Mouse (Mus musculus) cortical plate, adult 2 months (tissue): ENCODE data around the gene Sema4d. TPM values are rescaled to one million over a fixed set of nuclear protein-coding genes. Genes with fewer than 3 reads are reported as not detected.
"Not testable (repeated sequence)": the region's sequence is repeated elsewhere in the genome, so short reads cannot be mapped to it uniquely, and the experiment has no call there.

Experiments used
- H3K27ac ChIP-seq: fragments of 200-500 bp; 2 replicates; pipeline ENCODE4 v1.5.1; 2012; ENCODE audit warnings: low read length, control low read depth, inconsistent platforms; ENCODE audit not compliant: insufficient read depth
- H3K4me1 ChIP-seq: fragments of 200-500 bp; 2 replicates; pipeline ENCODE4 v1.6.1; 2011; ENCODE audit warnings: low read length; ENCODE audit not compliant: control insufficient read depth, insufficient read depth
- H3K4me3 ChIP-seq: fragments of 200-500 bp; 2 replicates; pipeline ENCODE4 v1.5.1; 2011; ENCODE audit warnings: mild to moderate bottlenecking, low read length, control low read depth; ENCODE audit not compliant: insufficient read depth
- CTCF ChIP-seq: fragments of 200-500 bp; IDR thresholded peaks from 2 replicates; pipeline ENCODE4 v1.5.1; 2011; ENCODE audit warnings: mild to moderate bottlenecking, control low read depth, low read length; ENCODE audit not compliant: insufficient read depth; ENCODE audit errors: extremely low read depth
- POLR2A ChIP-seq: fragments of 200-500 bp; IDR thresholded peaks from 2 replicates; pipeline ENCODE4 v1.6.1; 2011; ENCODE audit warnings: mild to moderate bottlenecking, low read length, control low read depth; ENCODE audit not compliant: insufficient read depth; ENCODE audit errors: extremely low read depth
- polyA plus RNA-seq: library from polyadenylated mRNA; depleted of rRNA; stranded (reverse); fragments of >200 nt; gene quantifications from 2 replicates; pipeline ENCODE4 v1.2.3, GENCODE M21; 2012; rRNA removed

The Sema4d gene
- 88.7 and 99.9 TPM in 2 replicates for polyA plus RNA-seq

DNA sequence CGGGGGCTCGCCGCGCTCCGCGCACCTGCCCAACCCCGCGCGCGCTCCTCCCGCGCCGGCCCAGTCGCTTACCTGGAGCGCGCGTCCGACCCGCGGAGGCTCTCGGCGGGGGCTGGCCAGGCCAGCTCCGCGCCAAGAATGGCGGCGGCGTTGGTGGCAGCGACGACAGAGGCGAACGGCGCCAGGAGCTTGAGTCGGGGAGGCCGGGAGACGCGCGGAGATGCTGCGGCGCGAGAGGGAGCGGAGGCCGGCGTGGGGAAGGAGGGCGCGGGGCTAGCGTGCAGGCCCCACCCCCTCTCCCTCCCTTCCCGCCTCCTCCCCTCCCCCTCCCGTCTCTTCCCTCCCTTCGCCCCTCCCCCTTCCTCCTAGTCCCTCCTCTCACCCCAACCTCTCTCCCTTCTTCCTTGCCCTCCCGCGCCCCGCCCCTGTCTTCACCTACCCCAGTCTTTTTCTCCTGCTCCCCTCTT lies at the start of gene Sema4d:
TSS of gene Sema4d (minus strand) at position 323 of the 467 bp plus-strand sequence.
- TF ChIP-seq POLR2A (peak; percentile 57), CTCF (no peak)
- peaks cover 18% of the 10 kb centered on the region for H3K4me1 ChIP-seq
- H3K27ac ChIP-seq, result peak within 1 kb of the TSS; percentile 94
- peak within 1 kb of the TSS; percentile 86 for H3K4me3 ChIP-seq

DNA sequence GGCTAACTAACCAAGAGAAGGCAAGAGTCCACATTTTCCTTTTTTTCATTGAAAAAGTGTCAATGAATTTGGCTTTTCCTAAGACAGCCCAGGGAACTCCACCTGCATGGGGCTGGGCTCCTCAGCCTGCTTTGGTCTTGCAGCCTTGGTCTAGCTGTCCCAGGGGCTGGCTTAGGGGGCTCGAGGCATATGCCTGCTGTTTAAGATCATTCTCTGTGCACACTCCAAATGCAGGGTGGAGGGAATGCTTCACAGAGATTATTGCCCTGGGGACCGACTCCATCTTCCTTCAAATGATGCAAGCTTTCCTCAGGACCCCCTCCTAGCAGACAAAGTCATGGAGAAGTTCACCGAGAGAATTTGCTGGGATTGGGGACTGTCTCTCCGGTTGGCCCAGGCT lies 49.8 kb upstream of the Sema4d start:
- Histone ChIP-seq H3K4me1 (0 out of 2 replicates have a peak, but pooled peaks cover 2% of the 10 kb centered on the region), H3K4me3 (no peak overlapping the region), H3K27ac (no peak overlapping the region)
- TF ChIP-seq POLR2A (no peak), CTCF (no peak)

- H3K4me1 ChIP-seq, result 0 out of 2 replicates have a peak, but pooled peaks cover 2% of the 10 kb centered on the region
- H3K4me3 ChIP-seq, result no peak overlapping the region
- no peak overlapping the region for H3K27ac ChIP-seq
- TF ChIP-seq CTCF (no peak), POLR2A (no peak)
Measured at GRCm38 (mm10) chr13:51842773-51843172, 49.2 kb upstream of the Sema4d start.

GRCm38 (mm10) chr13:51842191-51842590 lies 48.6 kb upstream of the Sema4d start:
- Histone ChIP-seq H3K27ac (no peak overlapping the region), H3K4me1 (0 out of 2 replicates have a peak, but pooled peaks cover 2% of the 10 kb centered on the region), H3K4me3 (no peak overlapping the region)
- TF ChIP-seq CTCF, result no peak
- no peak for TF ChIP-seq POLR2A

- H3K4me1 ChIP-seq, result 0 out of 2 replicates have a peak, but pooled peaks cover 2% of the 10 kb centered on the region
- no peak for TF ChIP-seq POLR2A
Measured at GRCm38 (mm10) chr13:51841541-51842115, 48.1 kb upstream of the Sema4d start.

DNA sequence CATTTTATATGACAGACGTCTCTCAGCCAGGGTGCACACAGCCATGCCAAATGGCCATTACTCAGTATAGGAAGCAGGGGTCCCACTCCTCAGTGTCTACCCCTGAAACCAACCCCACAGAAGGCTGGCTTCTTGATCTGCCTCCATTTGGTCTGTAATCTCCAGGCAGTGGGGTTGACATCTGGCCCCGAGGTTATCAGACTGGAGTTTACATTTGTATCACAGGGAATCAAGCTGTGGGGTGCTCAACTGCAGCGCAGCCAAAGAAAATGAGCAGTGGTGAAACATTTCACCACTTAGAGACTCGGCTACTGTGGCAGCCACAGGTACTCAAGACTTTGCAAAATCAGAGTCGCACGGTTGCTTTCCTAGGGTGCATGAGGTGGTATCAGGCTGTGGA lies 47.2 kb upstream of the Sema4d start:
- Histone ChIP-seq H3K27ac (no peak overlapping the region), H3K4me3 (no peak overlapping the region), H3K4me1 (0 out of 2 replicates have a peak, but pooled peaks cover 2% of the 10 kb centered on the region)
- no peak for TF ChIP-seq CTCF
- no peak for TF ChIP-seq POLR2A

More at GRCm38 (mm10) chr13:51841541-51842115, 48.1 kb upstream of the Sema4d start:
- Histone ChIP-seq H3K27ac (no peak overlapping the region), H3K4me3 (no peak overlapping the region)

GRCm38 (mm10) chr13:51839250-51840026 lies 45.9 kb upstream of the Sema4d start:
- TF ChIP-seq CTCF (peak; percentile 93), POLR2A (no peak)
- Histone ChIP-seq H3K4me3 (no peak overlapping the region), H3K4me1 (no peaks in the 10 kb centered on the region), H3K27ac (no peak overlapping the region)

DNA sequence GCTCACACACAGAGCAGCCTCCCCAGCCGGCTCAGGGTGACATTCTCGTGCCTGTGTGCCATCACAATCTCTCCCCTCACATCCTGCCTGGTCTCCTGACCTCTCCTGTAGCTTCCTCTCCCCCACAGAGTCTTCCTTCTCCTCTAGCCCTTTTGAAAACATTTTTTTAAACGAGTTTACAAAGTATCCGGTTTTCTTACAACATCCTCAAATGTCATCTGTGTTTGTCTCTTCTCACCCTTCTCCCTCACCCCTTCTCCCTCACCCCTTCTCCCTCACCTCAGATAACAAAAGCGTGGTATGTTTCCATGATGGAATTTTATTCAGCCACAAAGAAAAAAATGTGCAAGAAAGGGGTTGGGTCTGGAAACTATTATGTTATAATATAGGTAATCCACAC lies 43.9 kb upstream of the Sema4d start:
- no peak overlapping the region for H3K27ac ChIP-seq
- H3K4me1 ChIP-seq, result no peaks in the 10 kb centered on the region
- no peak overlapping the region for H3K4me3 ChIP-seq
- TF ChIP-seq POLR2A, result no peak
- TF ChIP-seq CTCF, result no peak

GRCm38 (mm10) chr13:51835208-51835607 lies 41.7 kb upstream of the Sema4d start:
- H3K4me1 ChIP-seq, H3K27ac ChIP-seq, H3K4me3 ChIP-seq: not testable (repeated sequence)

DNA sequence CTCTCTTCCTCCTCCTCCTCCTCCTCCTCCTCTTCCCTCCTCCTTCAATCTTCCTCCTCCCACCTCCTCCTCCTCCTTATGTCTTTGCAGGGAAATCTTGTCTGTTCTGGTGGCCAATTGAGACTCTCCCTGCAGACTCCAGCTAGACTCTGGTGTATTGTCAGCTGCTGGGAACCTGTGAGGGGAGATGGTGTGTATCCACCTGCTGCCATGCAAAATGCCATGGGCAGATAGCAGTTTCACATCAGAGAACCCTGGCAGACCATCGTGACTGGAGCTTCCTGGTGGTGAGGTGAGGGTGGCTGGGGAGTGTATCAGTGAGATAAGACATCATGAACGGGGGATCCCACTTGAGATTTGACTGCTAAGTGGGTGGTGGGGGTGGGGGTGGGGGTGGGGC lies 41.0 kb upstream of the Sema4d start:
- no peak for TF ChIP-seq CTCF
- TF ChIP-seq POLR2A, result no peak
- Histone ChIP-seq H3K4me1 (no peaks in the 10 kb centered on the region), H3K27ac (no peak overlapping the region), H3K4me3 (no peak overlapping the region)

DNA sequence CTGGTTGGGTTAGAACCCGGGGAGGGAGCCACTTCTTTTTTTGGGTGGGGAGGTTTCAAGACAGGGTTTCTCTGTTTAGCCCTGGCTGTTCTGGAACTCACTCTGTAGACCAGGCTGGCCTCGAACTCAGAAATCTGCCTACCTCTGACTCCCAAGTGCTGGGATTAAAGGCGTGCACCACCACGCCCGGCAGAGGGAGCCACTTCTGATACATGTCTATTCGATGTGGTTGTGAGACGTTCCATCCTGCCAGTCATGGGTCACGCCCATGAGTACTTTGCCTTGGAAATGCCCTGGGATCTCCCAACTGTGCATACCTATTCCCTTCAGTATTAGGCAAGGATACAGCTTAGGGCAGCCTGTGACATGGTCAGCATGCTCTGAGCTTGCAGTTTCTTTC lies 40.5 kb upstream of the Sema4d start:
- H3K4me3 ChIP-seq, H3K4me1 ChIP-seq, H3K27ac ChIP-seq: not testable (repeated sequence)
